ENCODE assay signal across 29 mouse cellular contexts in genomic region chr7:24343701-24344272, GRCm38 (mm10). TPM values are rescaled to one million over a fixed set of nuclear protein-coding genes. Genes with fewer than 3 reads are reported as not detected.
DNase-seq lines count a peak whose midpoint lies in the region; ATAC-seq lines count a peak whose summit lies in the region.
"Had no signal": no experiment of that assay in that cellular context is flagged by ENCODE, and none has a peak within 500 bp of the region (broad histone marks: within the 10 kb centered on the region; RNA-seq: fewer than 3 reads in every experiment).

No protein-coding gene starts in this region.

- H3K9ac ChIP-seq in hindbrain, embryonic 14.5 days: no peak overlapping the region
- no peak overlapping the region for H3K9ac ChIP-seq in neural tube, embryonic 15.5 days (replicated peaks)
- H3K9ac ChIP-seq: embryonic facial prominence, embryonic 15.5 days; heart, embryonic 12.5 days; hindbrain, embryonic 13.5 days had no signal

- no peak overlapping the region for H3K4me2 ChIP-seq in hindbrain, embryonic 14.5 days (replicated peaks)
- no peak overlapping the region for H3K4me2 ChIP-seq in neural tube, embryonic 15.5 days
- H3K4me2 ChIP-seq: embryonic facial prominence, embryonic 15.5 days; heart, embryonic 12.5 days; hindbrain, embryonic 13.5 days had no signal

- H3K36me3 ChIP-seq in hindbrain, embryonic 14.5 days (replicated peaks; ENCODE audit: control insufficient read depth, insufficient read depth): no peaks in the 10 kb centered on the region
- H3K36me3 ChIP-seq in hindbrain, embryonic 10.5 days: no peaks in the 10 kb centered on the region
- no peaks in the 10 kb centered on the region for H3K36me3 ChIP-seq in neural tube, embryonic 15.5 days
- H3K36me3 ChIP-seq: embryonic facial prominence, embryonic 15.5 days; forebrain, embryonic 10.5 days; heart, embryonic 12.5 days; hindbrain, embryonic 13.5 days had no signal

- no peaks in the 10 kb centered on the region for H3K9me3 ChIP-seq in hindbrain, embryonic 14.5 days (ENCODE audit: control insufficient read depth, low read length)
- H3K9me3 ChIP-seq in hindbrain, embryonic 10.5 days: 0 out of 2 replicates have a peak, but pooled peaks cover 10% of the 10 kb centered on the region
- 0 out of 2 replicates have a peak, but pooled peaks cover 2% of the 10 kb centered on the region for H3K9me3 ChIP-seq in neural tube, embryonic 15.5 days (replicated peaks)
- H3K9me3 ChIP-seq: embryonic facial prominence, embryonic 15.5 days had no signal

- 66% methylated on average over 7 of the region's 7 CpGs for WGBS in hindbrain, embryonic 14.5 days
- WGBS in hindbrain, embryonic 10.5 days: 79% methylated on average over 7 of the region's 7 CpGs
- WGBS in neural tube, embryonic 15.5 days: 57% methylated on average over 7 of the region's 7 CpGs

- no peak for ATAC-seq in hindbrain, embryonic 14.5 days (ENCODE audit: low FRiP score)
- peak; percentile 74 for ATAC-seq in neural tube, embryonic 15.5 days (ENCODE audit: low FRiP score)
- ATAC-seq: activated CD4-positive, CD25-positive, alpha-beta regulatory T cell, adult 4 months; forebrain, embryonic 14.5 days; inflammation-experienced regulatory T-cells, adult 6 months; Patski had no signal

- H3K27me3 ChIP-seq in hindbrain, embryonic 14.5 days (ENCODE audit: control insufficient read depth, insufficient read depth, low read length): no peaks in the 10 kb centered on the region
- H3K27me3 ChIP-seq in hindbrain, embryonic 10.5 days (ENCODE audit: insufficient read depth, poor library complexity, severe bottlenecking): no peaks in the 10 kb centered on the region
- H3K27me3 ChIP-seq in neural tube, embryonic 15.5 days (replicated peaks): 0 out of 2 replicates have a peak, but pooled peaks cover 3% of the 10 kb centered on the region
- H3K27me3 ChIP-seq: embryonic facial prominence, embryonic 15.5 days; hindbrain, embryonic 13.5 days had no signal

- DNase-seq in hindbrain, embryonic 14.5 days (ENCODE audit: low spot score): no peak
- DNase-seq in hindbrain, embryonic 10.5 days (ENCODE audit: low spot score): no peak
- peak; percentile 17 to 59 for DNase-seq in left cerebral cortex, postnatal 25 days (ENCODE audit: low spot score in 2 of 2)
- no peak for DNase-seq in left cerebral cortex, postnatal 4 days
- peak; percentile 20 to 36 for DNase-seq in right cerebral cortex, adult 2 months (ENCODE audit: low spot score in 2 of 2)
- no peak for DNase-seq in right cerebral cortex, postnatal 25 days
- DNase-seq: adrenal gland, postnatal 14 days; cerebellum, adult 18-20 months; cerebellum, postnatal 10 days; embryo, embryonic 11 days; gastrocnemius, adult 2 months; gastrocnemius, postnatal 25 days had no signal

- intact Hi-C loops in left cerebral cortex, postnatal 25 days (cut with DNase I): no loop called here
- intact Hi-C loops in left cerebral cortex, postnatal 4 days (cut with DNase I): no loop called here

- H3K27ac ChIP-seq in hindbrain, embryonic 14.5 days: peak overlapping the region; percentile 20; the same call in 1 of the 2 replicates
- H3K27ac ChIP-seq in hindbrain, embryonic 10.5 days: no peak overlapping the region
- H3K27ac ChIP-seq in neural tube, embryonic 15.5 days (replicated peaks): peak overlapping the region; percentile 45
- H3K27ac ChIP-seq: embryonic facial prominence, embryonic 15.5 days; forebrain, embryonic 10.5 days; gastrocnemius, adult 2 months; hindbrain, embryonic 13.5 days had no signal

- no peaks in the 10 kb centered on the region for H3K4me1 ChIP-seq in hindbrain, embryonic 14.5 days (replicated peaks; ENCODE audit: control insufficient read depth, insufficient read depth, low read length)
- H3K4me1 ChIP-seq in hindbrain, embryonic 10.5 days (replicated peaks): no peaks in the 10 kb centered on the region
- no peaks in the 10 kb centered on the region for H3K4me1 ChIP-seq in neural tube, embryonic 15.5 days
- H3K4me1 ChIP-seq: embryonic facial prominence, embryonic 15.5 days; forebrain, embryonic 10.5 days; heart, embryonic 12.5 days; hindbrain, embryonic 13.5 days had no signal

- H3K4me3 ChIP-seq in hindbrain, embryonic 14.5 days (replicated peaks; ENCODE audit: low read length): no peak overlapping the region
- no peak overlapping the region for H3K4me3 ChIP-seq in hindbrain, embryonic 10.5 days
- H3K4me3 ChIP-seq in neural tube, embryonic 15.5 days (replicated peaks): no peak overlapping the region
- H3K4me3 ChIP-seq: embryonic facial prominence, embryonic 15.5 days; erythroblast, embryonic 14.5 days; forebrain, embryonic 10.5 days; gastrocnemius, adult 2 months; heart, embryonic 12.5 days; hindbrain, embryonic 13.5 days had no signal

RNA-seq across cellular contexts. Expression of gene Lypd5, which starts 5.2 kb away (rescaled TPM):
- polyA plus RNA-seq in hindbrain, embryonic 14.5 days (2014; fragmentation: Nextera tagmentation; extraction: Ambion mirVana): not detected in 2 replicates
- not detected in 2 replicates for polyA plus RNA-seq in hindbrain, embryonic 10.5 days (2016; fragmentation: Nextera tagmentation; extraction: Ambion mirVana)
- not detected for total RNA-seq in left cerebral cortex, postnatal 25 days (2021)
- total RNA-seq in left cerebral cortex, postnatal 4 days (2021): not detected
- polyA plus RNA-seq in neural tube, embryonic 15.5 days (2015; fragmentation: Nextera tagmentation; extraction: Ambion mirVana): 0.06 TPM in 1 of 2 replicates, not detected in the other
- total RNA-seq: adrenal gland, adult 18-20 months; adrenal gland, postnatal 14 days; CH12.LX; gastrocnemius, adult 2 months; gastrocnemius, postnatal 25 days; granulocyte monocyte progenitor cell, adult 5-6 weeks; heart, adult 8-10 months; heart, postnatal 25 days had no signal
- polyA plus RNA-seq: activated CD4-positive, CD25-positive, alpha-beta regulatory T cell, adult 4 months; embryonic facial prominence, embryonic 11.5 days; erythroblast, embryonic 14.5 days; forebrain, embryonic 10.5 days; forebrain, embryonic 14.5 days; heart, embryonic 12.5 days; heart, embryonic 16.5 days; hindbrain, embryonic 13.5 days; inflammation-experienced regulatory T-cells, adult 6 months; Patski had no signal

RNA-seq across cellular contexts. Expression of gene Tescl, which starts 10.1 kb away (rescaled TPM):
- 0.31 TPM in 1 of 2 replicates, not detected in the other for polyA plus RNA-seq in hindbrain, embryonic 14.5 days (2014; fragmentation: Nextera tagmentation; extraction: Ambion mirVana)
- polyA plus RNA-seq in hindbrain, embryonic 10.5 days (2016; fragmentation: Nextera tagmentation; extraction: Ambion mirVana): 0.25 TPM in 1 of 2 replicates, not detected in the other
- not detected for total RNA-seq in left cerebral cortex, postnatal 25 days (2021)
- under 1 TPM in 1 of 2 experiments, not detected in 1; 0.46 TPM for total RNA-seq in left cerebral cortex, postnatal 4 days (2021)
- 0.24 and 0.29 TPM in 2 replicates for polyA plus RNA-seq in neural tube, embryonic 15.5 days (2015; fragmentation: Nextera tagmentation; extraction: Ambion mirVana)
- total RNA-seq: adrenal gland, postnatal 14 days; CH12.LX; gastrocnemius, adult 2 months; gastrocnemius, postnatal 25 days; granulocyte monocyte progenitor cell, adult 5-6 weeks; heart, postnatal 25 days had no signal
- polyA plus RNA-seq: activated CD4-positive, CD25-positive, alpha-beta regulatory T cell, adult 4 months; embryonic facial prominence, embryonic 11.5 days; embryonic facial prominence, embryonic 15.5 days; erythroblast, embryonic 14.5 days; heart, embryonic 12.5 days; inflammation-experienced regulatory T-cells, adult 6 months; Patski had no signal

RNA-seq across cellular contexts. Expression of gene Kcnn4, which starts 26.3 kb away (rescaled TPM):
- polyA plus RNA-seq in hindbrain, embryonic 14.5 days (2014; fragmentation: Nextera tagmentation; extraction: Ambion mirVana): 1.7 and 2.8 TPM in 2 replicates
- polyA plus RNA-seq in hindbrain, embryonic 10.5 days (2016; fragmentation: Nextera tagmentation; extraction: Ambion mirVana): 3.9 and 4.2 TPM in 2 replicates
- total RNA-seq in left cerebral cortex, postnatal 25 days (2021): under 1 TPM in 1 of 2 experiments, not detected in 1; 0.50 TPM
- total RNA-seq in left cerebral cortex, postnatal 4 days (2021): under 1 TPM; 0.34 to 0.48 TPM
- polyA plus RNA-seq in neural tube, embryonic 15.5 days (2015; fragmentation: Nextera tagmentation; extraction: Ambion mirVana): 3.0 and 11.2 TPM in 2 replicates
- polyA plus RNA-seq: Patski had no signal

RNA-seq across cellular contexts. Expression of gene Zfp94, which starts 27.3 kb away (rescaled TPM):
- 19.6 and 20.9 TPM in 2 replicates for polyA plus RNA-seq in hindbrain, embryonic 14.5 days (2014; fragmentation: Nextera tagmentation; extraction: Ambion mirVana)
- polyA plus RNA-seq in hindbrain, embryonic 10.5 days (2016; fragmentation: Nextera tagmentation; extraction: Ambion mirVana): 10.8 and 13.2 TPM in 2 replicates
- 10 to 100 TPM; 13.2 to 16.9 TPM for total RNA-seq in left cerebral cortex, postnatal 25 days (2021)
- 10 to 100 TPM; 12.3 to 13.4 TPM for total RNA-seq in left cerebral cortex, postnatal 4 days (2021)
- polyA plus RNA-seq in neural tube, embryonic 15.5 days (2015; fragmentation: Nextera tagmentation; extraction: Ambion mirVana): 20.0 and 20.2 TPM in 2 replicates

RNA-seq across cellular contexts. Expression of gene Zfp61, which starts 42.8 kb away (rescaled TPM):
- 33.5 and 34.0 TPM in 2 replicates for polyA plus RNA-seq in hindbrain, embryonic 14.5 days (2014; fragmentation: Nextera tagmentation; extraction: Ambion mirVana)
- 35.4 and 40.3 TPM in 2 replicates for polyA plus RNA-seq in hindbrain, embryonic 10.5 days (2016; fragmentation: Nextera tagmentation; extraction: Ambion mirVana)
- 10 to 100 TPM; 19.3 to 20.8 TPM for total RNA-seq in left cerebral cortex, postnatal 25 days (2021)
- 10 to 100 TPM; 26.4 to 28.8 TPM for total RNA-seq in left cerebral cortex, postnatal 4 days (2021)
- polyA plus RNA-seq in neural tube, embryonic 15.5 days (2015; fragmentation: Nextera tagmentation; extraction: Ambion mirVana): 42.0 and 44.7 TPM in 2 replicates
- polyA plus RNA-seq: erythroblast, embryonic 14.5 days had no signal

Comparison
In these comparisons a context has a peak if more than half of its experiments do, and no peak if none do; other contexts are left out.
1. DNase-seq: peak in left cerebral cortex, postnatal 25 days (2 of 2) and right cerebral cortex, adult 2 months (2 of 2); none in hindbrain, embryonic 14.5 days (single experiment), hindbrain, embryonic 10.5 days (single experiment), left cerebral cortex, postnatal 4 days (single experiment) and right cerebral cortex, postnatal 25 days (single experiment).